Mouse (Mus musculus): Measurements from ENCODE around the gene Jsrp1. TPM values are rescaled to one million over a fixed set of nuclear protein-coding genes. Genes with fewer than 3 reads are reported as not detected.

The Jsrp1 gene
- 1 to 10 TPM; 5.5 to 5.6 TPM for total RNA-seq (2021)

DNA sequence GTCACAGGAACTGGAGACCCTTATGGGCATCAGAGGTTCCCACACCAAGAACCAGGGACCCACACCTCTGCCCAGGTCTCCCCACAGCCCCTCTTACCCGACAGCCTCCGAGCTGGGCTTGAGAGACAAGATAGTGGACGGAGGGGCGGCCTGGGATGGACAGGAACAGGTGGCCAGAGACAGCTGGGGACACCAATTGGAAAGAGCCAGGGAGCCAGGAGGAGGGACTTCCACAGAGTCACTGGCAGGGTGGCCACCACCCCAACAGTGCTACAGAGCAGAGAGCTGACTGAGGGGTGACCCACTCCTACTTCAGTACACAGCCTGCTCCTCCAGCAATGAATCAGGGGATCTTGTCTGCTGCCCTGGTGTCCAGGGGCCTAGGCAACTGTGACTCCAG is at the start of gene Jsrp1:
Jsrp1 (minus strand) TSS at position 133 of the 400 bp plus-strand sequence.
- intact Hi-C loops (cut with DNase I), result no loop called here
- DNase-seq (ENCODE audit: low spot score in 2 of 2), result no peak

DNA sequence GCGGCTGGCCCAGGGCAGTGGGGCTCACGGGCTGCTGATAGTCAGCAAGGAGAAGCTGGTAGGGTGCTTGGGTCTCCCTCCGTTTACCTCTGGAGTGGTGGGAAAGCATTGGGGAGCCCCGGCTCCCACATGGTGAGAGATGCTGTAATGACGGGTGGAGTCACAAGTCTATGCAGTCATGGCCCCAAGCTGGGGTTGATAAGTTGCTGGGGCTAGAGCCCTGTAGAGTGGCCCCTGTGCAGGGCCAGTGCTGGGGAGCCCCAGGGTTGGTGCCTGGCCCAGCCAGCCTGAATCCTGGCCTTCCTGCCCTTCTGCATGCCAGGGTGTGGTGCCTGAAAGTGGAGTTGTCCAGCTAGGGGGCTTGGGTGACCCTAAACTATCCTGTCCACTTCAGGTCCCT is 49.0 kb upstream of the Jsrp1 start:
- intact Hi-C loops (cut with DNase I), result no loop called here
- DNase-seq (ENCODE audit: low spot score in 2 of 2), result no peak

DNA sequence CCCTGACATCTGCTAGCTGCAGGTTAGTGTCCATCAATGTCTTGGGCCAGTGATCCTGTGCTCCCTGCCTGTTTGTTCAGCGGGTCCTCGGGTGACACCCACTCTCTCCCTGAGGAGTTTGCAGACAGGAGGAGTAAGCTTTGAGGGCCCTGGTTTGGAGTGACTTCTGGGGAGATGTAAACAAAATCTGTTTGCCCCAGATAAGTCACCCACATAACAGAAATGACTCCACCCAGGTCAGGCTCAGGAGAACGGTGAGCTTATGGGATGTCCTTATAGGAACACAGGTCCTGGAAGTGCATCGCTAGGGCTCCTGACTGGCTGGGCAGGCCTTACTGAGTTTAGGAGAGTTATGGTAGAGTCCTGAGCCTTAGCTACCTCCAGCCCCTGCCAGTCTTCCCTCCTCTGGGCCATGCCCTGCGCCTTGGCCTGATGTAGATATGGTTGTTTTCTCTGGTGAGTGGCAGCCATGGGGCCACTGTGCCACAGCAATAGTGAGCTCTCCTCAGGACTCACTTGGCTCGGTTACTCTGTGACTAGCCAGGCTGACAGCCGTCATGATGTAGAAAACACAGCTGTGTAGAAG is 45.1 kb upstream of the Jsrp1 start:
- intact Hi-C loops (cut with DNase I), result no loop called here
- no peak for DNase-seq (ENCODE audit: low spot score in 2 of 2)

DNA sequence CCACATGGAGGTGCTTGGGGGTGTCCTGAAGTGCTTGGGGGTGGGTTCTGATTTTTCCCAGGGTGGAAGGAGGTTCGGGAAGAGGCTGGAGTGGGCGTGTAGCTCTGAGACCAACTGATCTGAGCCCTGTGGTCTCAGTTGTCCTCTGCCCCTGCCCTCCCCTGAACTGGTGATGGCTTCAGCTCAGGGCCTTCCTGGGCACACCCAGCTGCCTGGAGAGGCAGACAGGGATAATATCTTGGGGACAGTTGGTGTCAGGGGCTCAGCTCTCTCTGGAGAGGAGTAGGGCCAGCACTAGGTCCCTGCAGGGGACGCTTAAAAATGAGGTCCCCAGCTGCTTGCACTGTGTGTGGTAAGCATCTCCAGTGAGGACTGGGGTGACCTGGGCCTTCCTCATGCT is 44.5 kb upstream of the Jsrp1 start:
- intact Hi-C loops (cut with DNase I), result no loop called here
- no peak for DNase-seq (ENCODE audit: low spot score in 2 of 2)

DNA sequence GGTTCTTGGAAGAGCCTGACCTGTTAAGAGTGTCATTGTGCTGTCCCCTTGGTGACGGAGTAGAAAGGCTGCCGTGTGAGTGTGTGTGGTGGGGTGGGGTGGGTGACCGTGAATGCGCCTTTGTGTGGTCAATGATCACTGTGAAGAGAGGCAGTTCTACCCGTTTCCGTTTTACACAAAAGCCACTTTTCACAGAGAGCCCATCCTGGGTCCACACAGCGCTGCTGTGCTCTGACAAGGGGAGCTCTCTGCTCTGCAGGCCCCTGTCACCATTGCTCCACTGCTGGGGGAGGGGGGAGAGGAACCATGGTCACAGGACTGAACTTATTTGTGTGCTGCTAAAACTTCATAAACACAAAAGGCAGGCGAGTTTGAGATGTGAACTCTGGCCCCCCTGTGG is 44.1 kb upstream of the Jsrp1 start:
- no peak for DNase-seq (ENCODE audit: low spot score in 2 of 2)
- intact Hi-C loops (cut with DNase I), result no loop called here

DNA sequence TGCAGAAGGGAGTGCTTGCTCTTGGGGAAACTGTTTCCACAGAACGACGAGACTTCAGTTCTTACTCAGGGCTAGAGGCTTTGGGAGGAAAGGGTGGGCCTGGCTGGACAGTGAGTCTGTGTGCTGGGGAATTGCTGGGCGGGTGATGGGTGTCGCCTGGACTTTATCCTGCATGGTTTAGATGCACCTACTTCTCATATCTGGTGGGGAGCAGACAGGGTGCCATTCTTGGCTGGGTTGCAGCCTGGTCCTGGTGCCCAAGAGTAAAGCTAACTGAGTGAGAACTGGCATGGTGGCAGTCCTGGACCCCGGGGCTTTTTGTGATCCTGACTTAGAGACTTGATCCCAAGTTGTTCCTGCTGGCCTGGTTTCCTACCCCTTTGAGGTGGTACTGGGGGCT is 43.6 kb upstream of the Jsrp1 start:
- DNase-seq (ENCODE audit: low spot score in 2 of 2), result no peak
- intact Hi-C loops (cut with DNase I), result no loop called here

DNA sequence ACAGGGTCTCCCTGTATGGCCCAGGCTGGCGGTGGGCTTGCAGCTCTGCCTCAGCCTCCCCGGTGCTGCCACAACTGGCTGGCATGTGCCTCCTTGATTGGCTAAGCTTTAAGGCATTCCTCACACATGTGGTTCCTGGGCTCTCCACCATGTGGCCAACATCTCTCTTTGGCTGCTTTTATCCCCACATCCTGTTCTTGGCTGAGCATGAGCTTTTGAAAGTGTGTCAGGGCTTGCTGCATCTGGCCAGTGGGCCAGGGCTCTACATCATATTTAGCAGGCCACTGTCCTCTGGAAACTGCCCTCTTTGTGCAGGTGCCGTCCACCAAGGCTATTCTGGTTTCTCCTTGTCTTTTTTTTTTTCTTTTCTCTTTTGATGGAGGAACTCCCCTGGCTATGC is 43.0 kb upstream of the Jsrp1 start:
- DNase-seq (ENCODE audit: low spot score in 2 of 2), result no peak
- intact Hi-C loops (cut with DNase I), result no loop called here

DNA sequence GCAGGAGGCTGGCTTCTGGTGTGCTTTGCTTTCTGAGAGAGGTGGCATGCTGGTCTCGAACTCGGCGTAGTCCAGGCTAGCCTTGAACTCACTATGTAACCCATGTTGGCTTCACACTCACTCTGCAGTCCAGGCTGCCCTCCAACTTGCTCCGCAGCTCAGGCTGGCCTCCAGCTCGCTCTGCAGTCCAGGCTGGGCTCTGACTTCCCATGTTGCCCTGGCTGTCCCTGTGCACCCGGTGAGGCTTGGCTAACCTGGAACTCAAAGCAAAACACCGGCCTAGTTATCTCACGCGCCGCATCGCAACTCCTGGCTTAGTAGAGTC is 42.4 kb upstream of the Jsrp1 start:
- no peak for DNase-seq (ENCODE audit: low spot score in 2 of 2)
- intact Hi-C loops (cut with DNase I), result no loop called here

DNA sequence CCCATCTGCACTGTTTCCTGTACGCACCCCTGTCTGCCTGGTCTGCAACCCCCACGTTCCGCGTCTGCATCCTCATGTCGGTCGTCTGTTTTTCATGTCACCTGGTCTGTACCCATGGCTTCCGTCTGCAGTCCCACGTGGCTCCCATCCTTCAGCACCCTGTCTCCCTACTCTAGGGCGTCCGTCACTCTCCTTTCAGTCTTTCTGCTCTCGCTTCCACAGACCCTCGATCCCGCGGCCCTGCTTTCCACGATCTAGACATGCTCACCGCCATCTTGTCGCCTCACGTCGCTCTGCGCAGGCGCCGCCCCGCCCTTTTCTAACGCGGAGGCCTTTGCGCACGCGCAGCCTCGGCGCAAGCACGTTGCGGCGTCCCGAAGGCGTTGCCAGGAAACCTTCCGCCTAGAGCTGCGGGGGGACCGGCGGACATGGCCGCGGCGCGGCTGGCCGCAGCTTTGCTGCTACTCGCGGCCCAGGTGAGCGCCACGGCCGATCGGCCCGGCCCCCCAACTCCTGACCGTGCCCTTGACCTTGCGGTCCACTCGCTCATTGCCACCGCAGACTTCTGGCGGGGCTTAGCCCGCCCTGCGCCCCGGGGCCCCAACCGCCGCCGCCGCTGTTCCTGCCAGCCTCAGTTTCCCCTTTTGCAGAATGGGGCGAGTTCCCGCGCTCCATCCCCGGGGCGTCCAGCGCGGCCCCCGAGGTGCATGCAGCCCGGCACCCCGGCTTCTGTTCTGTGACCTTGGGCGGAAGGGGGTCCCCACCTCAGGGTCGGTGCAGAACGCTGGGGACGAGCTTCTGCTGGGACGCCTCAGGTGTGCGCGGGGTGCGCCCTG is 41.8 kb upstream of the Jsrp1 start, which contains the start of the genes Lsm7 and Sppl2b:
Lsm7 (minus strand) TSS at position 297 of the 836 bp plus-strand sequence.
Sppl2b (plus strand) TSS at position 363 of the 836 bp plus-strand sequence.
- DNase-seq (ENCODE audit: low spot score in 2 of 2), result peak; percentile 96 to 98
- intact Hi-C loops (cut with DNase I), result no loop called here

DNA sequence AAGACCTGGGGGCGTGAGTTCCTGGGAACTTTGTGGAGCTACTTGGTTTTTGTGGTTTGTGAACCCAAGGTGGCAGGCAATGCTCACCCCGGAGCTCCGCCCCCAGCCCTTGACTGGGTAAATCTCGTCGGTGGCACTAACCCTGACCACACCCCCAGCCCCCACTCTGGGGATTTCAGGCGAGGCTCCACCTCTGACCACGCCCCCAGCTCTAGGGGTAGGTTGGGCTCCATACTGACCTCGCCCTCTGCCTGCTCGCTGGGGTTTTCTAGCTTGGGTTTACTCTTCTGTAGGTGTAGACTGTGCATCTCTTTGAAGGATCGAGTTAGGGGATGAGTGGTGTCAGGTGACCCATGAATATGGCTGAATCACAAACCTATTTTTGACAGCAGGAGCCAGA is 35.3 kb upstream of the Jsrp1 start:
- intact Hi-C loops (cut with DNase I), result no loop called here
- no peak for DNase-seq (ENCODE audit: low spot score in 2 of 2)

DNA sequence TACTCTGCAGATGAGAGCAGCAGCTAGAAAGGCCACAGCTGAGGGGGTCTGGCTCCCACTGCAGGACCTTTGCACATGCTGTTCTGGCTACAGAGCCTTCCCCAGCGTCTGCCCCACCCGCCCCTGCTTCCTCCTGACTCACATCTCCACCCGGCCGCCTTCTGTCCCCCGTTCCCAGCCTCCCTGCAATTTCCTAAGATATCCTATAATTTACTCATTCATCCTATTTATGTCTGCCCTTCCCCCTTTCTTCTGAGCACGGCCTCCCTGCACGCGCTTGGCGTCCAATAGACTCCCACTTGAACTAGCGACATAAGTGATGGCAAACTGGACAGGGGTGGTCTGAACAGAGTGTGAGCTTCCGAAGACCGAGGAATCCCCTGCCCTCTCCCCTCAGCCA is 32.4 kb upstream of the Jsrp1 start:
- DNase-seq (ENCODE audit: low spot score in 2 of 2), result peak; percentile 56 to 59

DNA sequence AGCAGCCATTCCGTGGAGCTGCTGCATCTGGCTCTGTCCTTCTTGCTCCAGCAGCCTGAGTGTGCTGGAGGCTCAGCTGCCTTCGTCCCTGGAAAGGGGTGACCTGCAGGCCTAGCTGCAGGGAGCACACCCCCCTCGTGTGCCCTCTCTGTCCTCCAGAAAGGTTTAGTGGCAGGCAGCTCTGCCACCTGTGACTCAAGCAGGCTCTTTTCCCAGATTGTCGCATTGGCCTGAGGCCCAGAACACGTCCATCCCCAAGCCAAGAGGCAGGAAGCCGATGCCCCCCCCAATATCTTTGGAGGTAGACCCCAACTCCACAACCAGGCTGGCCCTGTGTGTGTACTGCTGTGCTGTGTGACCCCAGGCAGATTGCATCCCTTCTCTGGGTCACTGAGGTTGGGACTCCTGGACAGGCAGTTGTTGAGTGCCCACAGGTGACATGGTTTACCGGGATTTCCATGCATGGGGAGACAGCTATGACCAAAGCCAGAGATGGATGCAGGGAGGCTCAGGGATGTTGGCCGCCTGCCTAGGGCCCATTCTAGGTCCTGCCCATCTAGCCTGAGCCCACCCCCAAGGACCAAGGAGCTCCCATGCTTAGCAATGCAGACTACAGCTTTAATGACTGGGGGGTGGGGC is 31.9 kb upstream of the Jsrp1 start:
- no peak for DNase-seq (ENCODE audit: low spot score in 2 of 2)
- intact Hi-C loops (cut with DNase I), result no loop called here

More for the DNA sequence above, 32.4 kb upstream of the Jsrp1 start:
- intact Hi-C loops (cut with DNase I), result no loop called here

DNA sequence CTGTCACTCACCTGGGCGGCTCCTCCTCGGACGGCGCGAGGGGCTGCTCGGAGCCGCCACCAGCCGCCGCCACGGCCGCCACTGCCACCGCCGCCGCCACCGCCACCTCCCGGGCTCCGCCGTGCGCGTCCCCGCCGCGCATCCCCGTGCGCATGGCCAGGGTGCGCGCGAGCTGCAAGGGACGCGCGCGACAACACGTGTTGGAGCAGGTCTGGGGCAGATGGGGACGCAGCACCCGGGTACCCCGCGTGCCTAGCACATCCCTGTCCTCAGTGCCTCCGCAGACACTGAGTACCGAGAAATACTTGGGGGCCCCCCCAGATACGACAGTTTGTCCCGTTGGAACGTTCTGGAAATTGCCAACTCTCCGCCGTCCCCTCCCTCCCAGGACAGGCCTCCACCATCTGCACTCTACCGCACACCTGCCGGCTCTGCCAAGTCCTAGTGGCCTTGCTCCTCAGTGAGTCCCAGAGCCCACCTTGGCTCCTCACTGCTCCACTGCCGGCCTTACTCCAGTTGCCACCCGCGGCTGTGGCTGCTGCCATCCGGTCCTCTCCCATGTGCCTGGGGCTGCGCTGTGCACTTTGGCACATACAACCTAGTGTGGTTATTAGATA is 30.7 kb upstream of the Jsrp1 start, which contains the start of gene Lingo3:
Lingo3 (minus strand) TSS at position 109 of the 617 bp plus-strand sequence.
- DNase-seq (ENCODE audit: low spot score in 2 of 2), result peak; percentile 55 to 78
- intact Hi-C loops (cut with DNase I), result no loop called here

DNA sequence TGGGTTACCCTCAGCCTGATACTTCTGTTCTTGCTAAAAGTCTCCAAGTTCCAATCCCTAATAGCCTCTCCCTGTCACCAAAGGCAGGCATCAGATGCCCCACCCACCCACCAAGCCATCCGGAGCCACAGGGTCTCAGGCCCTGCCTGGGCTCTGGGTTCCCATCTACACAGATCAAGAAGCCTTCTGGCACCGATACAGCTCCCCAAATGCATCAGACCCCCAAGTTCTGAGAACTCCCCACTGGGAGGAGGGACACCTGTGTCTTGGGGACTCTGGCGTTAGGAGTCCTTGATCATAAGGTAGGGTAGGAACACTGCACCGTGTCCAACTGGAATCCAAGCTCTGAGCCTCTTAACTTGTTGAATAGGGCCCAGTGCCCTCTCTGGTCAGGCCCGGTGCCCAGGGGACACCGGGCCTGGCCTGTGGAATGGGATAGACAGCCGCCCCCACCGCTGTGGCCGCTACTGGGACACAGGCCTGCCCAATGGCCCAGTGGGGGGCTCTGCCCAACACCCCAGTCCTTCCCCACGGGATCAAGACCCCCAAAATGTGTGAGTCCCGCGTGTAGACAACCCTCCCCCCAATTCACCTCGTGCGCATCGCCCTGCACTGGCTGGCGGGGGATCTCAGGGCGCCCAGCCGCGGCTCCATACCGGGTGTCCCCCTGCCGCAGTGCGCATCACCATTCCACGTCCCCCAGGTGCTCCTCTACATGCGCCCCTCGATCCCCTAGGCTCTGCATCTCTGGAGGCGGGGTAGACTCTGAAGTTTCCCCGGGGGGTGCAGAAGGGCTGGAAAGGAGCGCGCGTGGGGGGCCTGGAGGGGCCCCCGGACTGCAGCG is 30.0 kb upstream of the Jsrp1 start:
- DNase-seq (ENCODE audit: low spot score in 2 of 2), result no peak
- intact Hi-C loops (cut with DNase I), result no loop called here

DNA sequence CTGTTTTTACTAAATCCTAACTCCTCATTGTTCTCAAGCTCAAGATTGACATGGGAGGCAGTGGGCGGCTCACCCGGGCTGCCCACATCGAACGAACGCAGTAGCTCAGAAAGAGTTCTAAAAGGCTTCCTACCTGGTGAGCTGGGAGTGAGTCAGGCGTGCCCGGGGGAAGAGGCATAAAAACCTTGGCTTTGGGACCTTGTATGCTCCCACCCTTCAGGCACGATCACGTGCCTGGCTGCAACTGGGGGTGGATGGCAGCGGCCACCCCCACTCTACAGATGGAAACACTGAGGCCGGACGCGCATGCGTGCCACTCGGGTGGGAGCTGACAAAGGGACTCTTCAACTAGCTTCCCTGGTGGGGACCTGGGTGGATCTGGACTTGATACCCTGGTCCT is 29.0 kb upstream of the Jsrp1 start:
- DNase-seq (ENCODE audit: low spot score in 2 of 2), result peak; percentile 46 to 53
- intact Hi-C loops (cut with DNase I), result no loop called here

DNA sequence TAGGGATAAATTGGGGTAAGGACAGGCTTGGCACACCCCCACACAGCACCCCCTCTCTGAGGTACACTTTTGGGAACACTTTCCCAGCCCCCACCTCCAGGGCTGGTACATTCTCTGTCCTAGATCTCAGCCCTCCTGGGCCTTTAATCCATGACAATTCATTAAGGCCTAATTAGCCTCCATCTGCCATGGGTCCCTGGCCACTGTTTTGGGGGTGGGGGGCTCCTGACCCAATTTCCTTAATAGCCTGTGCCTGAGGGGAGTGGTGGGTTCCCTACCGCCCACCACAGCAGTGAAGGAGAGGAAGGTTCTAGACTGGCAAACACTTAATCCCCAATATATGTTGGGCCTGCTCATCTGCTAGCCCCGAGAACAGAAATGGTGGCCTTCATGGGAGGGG is 28.4 kb upstream of the Jsrp1 start:
- DNase-seq (ENCODE audit: low spot score in 2 of 2), result no peak
- intact Hi-C loops (cut with DNase I), result no loop called here

DNA sequence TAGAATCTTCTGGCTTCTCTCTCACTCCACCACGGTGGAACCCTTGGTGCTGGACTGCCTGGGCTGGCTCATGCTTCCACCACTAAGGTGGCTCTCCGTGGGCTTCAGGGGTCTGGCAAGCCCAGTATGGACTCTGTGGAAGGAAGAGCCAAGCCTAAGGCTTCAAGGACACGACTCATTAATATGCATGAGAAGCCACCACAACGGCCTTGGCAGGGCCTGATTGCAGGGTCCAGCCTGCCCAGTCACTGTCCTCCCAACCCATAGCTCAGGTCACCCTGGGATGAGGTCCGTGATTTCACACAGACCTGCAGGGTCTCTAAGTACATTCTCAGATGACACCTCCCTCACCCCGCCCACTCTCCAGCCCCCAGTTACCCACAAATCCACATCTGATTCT is 26.6 kb upstream of the Jsrp1 start:
- intact Hi-C loops (cut with DNase I), result no loop called here

DNA sequence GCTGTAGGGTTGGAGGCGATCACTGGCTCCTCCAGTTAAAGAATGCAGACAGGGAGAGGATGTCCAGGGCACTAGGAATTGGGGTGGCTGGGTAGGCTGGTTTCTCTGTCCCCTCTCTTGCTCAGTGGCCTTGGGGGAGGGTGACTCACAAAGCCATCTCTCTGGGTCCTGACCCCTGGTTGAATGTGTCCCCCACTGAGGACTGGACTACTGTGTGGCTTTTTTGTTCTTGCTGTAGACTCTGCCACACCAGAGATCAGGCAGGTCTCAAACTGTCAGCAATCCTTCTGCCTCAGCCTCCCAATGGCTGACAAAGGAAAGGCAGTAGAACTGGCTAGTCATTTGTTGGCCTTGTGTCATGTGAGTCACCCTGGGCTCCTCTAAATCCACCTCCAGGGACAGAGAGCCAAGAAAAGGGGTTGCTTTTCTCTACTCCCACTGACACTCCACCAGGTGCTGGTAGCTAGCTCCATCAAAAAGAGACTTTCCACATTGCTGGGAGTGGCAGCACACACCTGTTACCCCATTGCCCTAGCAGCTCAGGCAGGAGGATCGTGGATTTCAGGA is 25.1 kb upstream of the Jsrp1 start:
- no peak for DNase-seq (ENCODE audit: low spot score in 2 of 2)
- intact Hi-C loops (cut with DNase I), result no loop called here

More for the DNA sequence above, 26.6 kb upstream of the Jsrp1 start:
- no peak for DNase-seq (ENCODE audit: low spot score in 2 of 2)

DNA sequence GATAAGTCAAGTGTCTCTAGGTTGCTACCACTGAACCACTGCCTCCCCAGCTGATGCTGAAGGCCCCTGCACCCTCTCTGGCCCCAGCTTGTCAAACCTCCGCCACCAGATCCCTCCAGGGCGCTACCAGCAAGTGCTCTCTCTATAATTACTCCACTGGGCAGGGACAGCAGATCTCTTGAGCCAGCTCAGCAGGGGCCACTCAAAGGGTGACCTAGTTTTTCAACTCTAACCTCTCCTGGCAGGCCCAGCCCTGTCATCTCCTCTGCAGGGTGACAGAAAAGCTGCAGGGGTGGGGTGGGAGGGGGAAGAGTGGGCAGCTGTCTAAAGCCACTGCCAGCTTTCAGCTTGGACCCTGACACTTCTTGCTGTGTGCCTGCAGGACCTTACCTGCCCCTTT is 24.5 kb upstream of the Jsrp1 start:
- intact Hi-C loops (cut with DNase I), result no loop called here

More for the DNA sequence above, 24.5 kb upstream of the Jsrp1 start:
- no peak for DNase-seq (ENCODE audit: low spot score in 2 of 2)
